Mouse (Mus musculus): ENCODE results near the gene Scn10a. TPM values are rescaled to one million over a fixed set of nuclear protein-coding genes. Genes with fewer than 3 reads are reported as not detected.

The Scn10a gene
- total and polyA plus RNA-seq, 2 experiments from 2014 or later: 0.65 to 2.1 TPM

DNA sequence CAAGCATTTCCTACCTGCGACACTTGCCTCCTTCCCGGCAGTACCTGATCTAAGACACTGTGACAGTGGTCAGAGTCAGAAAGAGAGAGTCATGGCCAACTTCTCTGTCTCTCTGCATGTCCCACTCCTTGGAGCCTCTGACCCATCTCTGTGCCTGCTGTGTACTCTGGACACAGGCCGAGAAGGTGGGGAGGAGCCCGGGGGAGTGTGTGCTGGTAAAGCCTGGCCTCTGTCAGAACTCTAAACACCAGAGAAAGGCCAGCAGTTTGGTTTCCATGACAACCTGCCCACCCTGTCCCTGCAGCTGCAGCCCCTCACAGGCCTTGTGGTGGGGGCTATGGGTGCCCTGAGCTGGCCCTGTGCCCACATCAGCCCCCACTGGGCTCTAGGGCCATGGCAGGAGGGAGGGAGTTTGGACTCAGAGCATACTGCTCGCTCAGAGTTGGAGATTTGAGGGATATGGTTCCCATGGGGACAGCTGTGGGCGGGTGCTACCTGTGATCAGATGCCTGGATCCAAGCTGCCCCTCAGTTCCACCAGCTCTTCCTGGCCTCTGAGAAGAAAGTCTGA, 6.3 kb upstream of the Scn10a start:
- no peaks in the 10 kb centered on the region for H3K36me3 ChIP-seq (replicated peaks; ENCODE audit: control insufficient read depth, insufficient read depth, low read length)
- no peaks in the 10 kb centered on the region for H3K9me3 ChIP-seq (replicated peaks; ENCODE audit: control insufficient read depth, low read length)
- no peak overlapping the region for H3K27ac ChIP-seq (ENCODE audit: low read depth)
- no peaks in the 10 kb centered on the region for H3K27me3 ChIP-seq (ENCODE audit: control insufficient read depth, insufficient read depth, low read length)
- WGBS: 75% methylated on average over 6 of the region's 6 CpGs
- ATAC-seq (ENCODE audit: insufficient read depth, low read depth) (no peak), DNase-seq (ENCODE audit: low spot score) (no peak)
- H3K4me1 ChIP-seq (ENCODE audit: control insufficient read depth, insufficient read depth): no peaks in the 10 kb centered on the region
- H3K4me3 ChIP-seq (ENCODE audit: low read depth, low read length): no peak overlapping the region
- no peak overlapping the region for H3K9ac ChIP-seq (replicated peaks; ENCODE audit: low read depth, low read length)
- TF ChIP-seq EP300 (IDR thresholded peaks at IDR 0.05; ENCODE audit: low read depth): no peak
- no peak for TF ChIP-seq CTCF (IDR thresholded peaks at IDR 0.05; ENCODE audit: low read depth)
- no peak overlapping the region for H3K4me2 ChIP-seq (ENCODE audit: low read depth, low read length)

GRCm38 (mm10) chr9:119706700-119707099, 12.4 kb downstream of the Scn10a start:
- DNase-seq (ENCODE audit: low spot score) (peak; percentile 67), ATAC-seq (ENCODE audit: insufficient read depth, low read depth) (peak; percentile 62; the same call in 1 of the 2 replicates)
- Histone ChIP-seq H3K36me3 (replicated peaks; ENCODE audit: control insufficient read depth, insufficient read depth, low read length) (no peaks in the 10 kb centered on the region), H3K9me3 (replicated peaks; ENCODE audit: control insufficient read depth, low read length) (no peaks in the 10 kb centered on the region), H3K27ac (ENCODE audit: low read depth) (no peak overlapping the region), H3K4me2 (ENCODE audit: low read depth, low read length) (no peak overlapping the region), H3K9ac (replicated peaks; ENCODE audit: low read depth, low read length) (no peak overlapping the region), H3K4me3 (ENCODE audit: low read depth, low read length) (no peak overlapping the region), H3K4me1 (ENCODE audit: control insufficient read depth, insufficient read depth) (no peaks in the 10 kb centered on the region), H3K27me3 (ENCODE audit: control insufficient read depth, insufficient read depth, low read length) (no peaks in the 10 kb centered on the region)
- TF ChIP-seq CTCF (IDR thresholded peaks at IDR 0.05; ENCODE audit: low read depth) (no peak), EP300 (IDR thresholded peaks at IDR 0.05; ENCODE audit: low read depth) (no peak)
- WGBS: 13% methylated on average over 6 of the region's 6 CpGs

GRCm38 (mm10) chr9:119691505-119691904, 27.6 kb downstream of the Scn10a start:
- TF ChIP-seq CTCF (IDR thresholded peaks at IDR 0.05; ENCODE audit: low read depth) (no peak), EP300 (IDR thresholded peaks at IDR 0.05; ENCODE audit: low read depth) (no peak)
- H3K27me3 ChIP-seq (ENCODE audit: control insufficient read depth, insufficient read depth, low read length): no peaks in the 10 kb centered on the region
- H3K27ac ChIP-seq (ENCODE audit: low read depth): no peak overlapping the region
- H3K36me3 ChIP-seq (replicated peaks; ENCODE audit: control insufficient read depth, insufficient read depth, low read length): no peaks in the 10 kb centered on the region
- ATAC-seq (ENCODE audit: insufficient read depth, low read depth) (no peak), DNase-seq (ENCODE audit: low spot score) (no peak)
- no peak overlapping the region for H3K4me3 ChIP-seq (ENCODE audit: low read depth, low read length)
- H3K4me2 ChIP-seq (ENCODE audit: low read depth, low read length): no peak overlapping the region
- no peak overlapping the region for H3K9ac ChIP-seq (replicated peaks; ENCODE audit: low read depth, low read length)
- no peaks in the 10 kb centered on the region for H3K4me1 ChIP-seq (ENCODE audit: control insufficient read depth, insufficient read depth)
- no peaks in the 10 kb centered on the region for H3K9me3 ChIP-seq (replicated peaks; ENCODE audit: control insufficient read depth, low read length)
- 40% methylated on average over 7 of the region's 7 CpGs for WGBS

DNA sequence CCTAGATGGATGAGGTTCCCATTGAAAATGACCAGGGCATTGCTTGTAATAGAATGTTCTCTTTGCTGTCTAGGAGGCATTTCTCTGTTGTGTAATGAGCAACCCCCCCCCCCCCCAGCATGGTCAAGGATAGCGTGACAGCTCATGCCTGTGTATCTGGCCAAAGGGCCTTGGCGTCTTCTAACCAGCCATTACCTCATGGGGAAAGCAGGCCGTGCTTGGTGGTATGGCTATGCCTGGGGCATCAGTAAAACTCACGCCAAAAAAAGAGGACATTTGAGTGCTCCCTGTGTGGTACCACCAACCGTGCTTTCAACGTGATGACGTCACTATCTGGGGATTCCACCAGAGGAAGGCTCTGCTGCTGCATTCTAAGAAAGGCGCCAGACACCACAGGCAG, 28.1 kb downstream of the Scn10a start:
- 59% methylated on average over 8 of the region's 8 CpGs for WGBS
- H3K4me1 ChIP-seq (ENCODE audit: control insufficient read depth, insufficient read depth): no peaks in the 10 kb centered on the region
- H3K9ac ChIP-seq (replicated peaks; ENCODE audit: low read depth, low read length): no peak overlapping the region
- ATAC-seq (ENCODE audit: insufficient read depth, low read depth): no peak
- no peak overlapping the region for H3K27ac ChIP-seq (ENCODE audit: low read depth)
- no peak overlapping the region for H3K4me2 ChIP-seq (ENCODE audit: low read depth, low read length)
- H3K27me3 ChIP-seq (ENCODE audit: control insufficient read depth, insufficient read depth, low read length): no peaks in the 10 kb centered on the region
- no peak overlapping the region for H3K4me3 ChIP-seq (ENCODE audit: low read depth, low read length)
- TF ChIP-seq CTCF (IDR thresholded peaks at IDR 0.05; ENCODE audit: low read depth) (no peak), EP300 (IDR thresholded peaks at IDR 0.05; ENCODE audit: low read depth) (no peak)
- DNase-seq (ENCODE audit: low spot score): no peak
- H3K36me3 ChIP-seq (replicated peaks; ENCODE audit: control insufficient read depth, insufficient read depth, low read length): no peaks in the 10 kb centered on the region
- H3K9me3 ChIP-seq (replicated peaks; ENCODE audit: control insufficient read depth, low read length): peaks cover 2% of the 10 kb centered on the region

DNA sequence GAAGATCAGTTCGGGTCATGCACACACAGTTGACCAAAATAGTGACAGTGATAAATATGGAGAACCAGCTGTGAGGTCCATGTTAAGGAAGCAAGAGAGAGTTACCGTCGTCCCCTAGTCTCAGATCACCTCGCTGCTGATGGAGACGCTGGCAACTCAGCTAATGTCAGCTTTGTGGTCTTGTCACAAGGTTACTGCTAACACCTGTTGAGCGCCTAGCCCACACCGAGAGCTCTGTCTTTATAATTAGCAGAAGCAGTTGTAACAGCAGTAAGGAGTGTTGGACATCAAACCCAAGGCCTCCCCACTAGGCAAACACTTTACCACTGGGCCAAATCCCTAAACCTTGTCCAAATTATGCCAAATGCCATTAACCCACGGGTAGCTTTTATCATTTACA, 31.2 kb downstream of the Scn10a start:
- TF ChIP-seq EP300 (IDR thresholded peaks at IDR 0.05; ENCODE audit: low read depth) (no peak), CTCF (IDR thresholded peaks at IDR 0.05; ENCODE audit: low read depth) (no peak)
- no peak for ATAC-seq (ENCODE audit: insufficient read depth, low read depth)
- Histone ChIP-seq H3K27me3 (ENCODE audit: control insufficient read depth, insufficient read depth, low read length) (no peaks in the 10 kb centered on the region), H3K4me3 (ENCODE audit: low read depth, low read length) (no peak overlapping the region), H3K4me1 (ENCODE audit: control insufficient read depth, insufficient read depth) (no peaks in the 10 kb centered on the region), H3K36me3 (replicated peaks; ENCODE audit: control insufficient read depth, insufficient read depth, low read length) (no peaks in the 10 kb centered on the region), H3K9ac (replicated peaks; ENCODE audit: low read depth, low read length) (no peak overlapping the region), H3K4me2 (ENCODE audit: low read depth, low read length) (no peak overlapping the region), H3K27ac (ENCODE audit: low read depth) (no peak overlapping the region), H3K9me3 (replicated peaks; ENCODE audit: control insufficient read depth, low read length) (peaks cover 6% of the 10 kb centered on the region)
- 58% methylated on average over 8 of the region's 8 CpGs for WGBS
- no peak for DNase-seq (ENCODE audit: low spot score)

DNA sequence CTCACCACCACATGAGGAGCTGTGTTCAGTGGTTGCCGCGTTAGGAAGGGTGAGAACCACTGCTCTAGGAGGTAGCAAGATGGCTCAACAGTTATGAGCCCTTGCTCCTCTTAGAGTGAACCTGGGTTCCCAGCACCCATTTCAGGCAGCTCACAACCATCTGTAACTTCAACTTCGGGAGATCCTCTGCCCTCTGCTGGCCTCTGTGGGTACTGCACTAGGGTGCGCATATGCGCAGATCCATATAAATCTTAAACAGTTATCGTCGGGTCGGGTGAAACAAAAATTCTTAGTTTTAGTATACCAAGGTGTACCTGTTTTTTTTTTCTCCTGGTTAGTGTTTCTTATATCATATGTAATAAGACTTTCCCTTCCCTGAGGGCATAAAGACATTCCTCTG, 32.9 kb downstream of the Scn10a start:
- no peak for DNase-seq (ENCODE audit: low spot score)
- H3K9ac ChIP-seq (replicated peaks; ENCODE audit: low read depth, low read length): no peak overlapping the region
- ATAC-seq (ENCODE audit: insufficient read depth, low read depth): no peak

More for the DNA sequence above, 32.9 kb downstream of the Scn10a start:
- Histone ChIP-seq H3K36me3 (replicated peaks; ENCODE audit: control insufficient read depth, insufficient read depth, low read length) (no peaks in the 10 kb centered on the region), H3K4me1 (ENCODE audit: control insufficient read depth, insufficient read depth) (no peaks in the 10 kb centered on the region), H3K4me3 (ENCODE audit: low read depth, low read length) (no peak overlapping the region), H3K27me3 (ENCODE audit: control insufficient read depth, insufficient read depth, low read length) (no peaks in the 10 kb centered on the region), H3K27ac (ENCODE audit: low read depth) (no peak overlapping the region), H3K9me3 (replicated peaks; ENCODE audit: control insufficient read depth, low read length) (peaks cover 6% of the 10 kb centered on the region), H3K4me2 (ENCODE audit: low read depth, low read length) (no peak overlapping the region)
- no peak for TF ChIP-seq CTCF (IDR thresholded peaks at IDR 0.05; ENCODE audit: low read depth)
- no peak for TF ChIP-seq EP300 (IDR thresholded peaks at IDR 0.05; ENCODE audit: low read depth)
- 93% methylated on average over 8 of the region's 8 CpGs for WGBS

All from heart, postnatal 0 days (tissue).